Mouse (Mus musculus): Measurements from ENCODE around the gene Mfsd11.

The Mfsd11 gene

GRCm38 (mm10) chr11:116884061-116884460, 31.8 kb downstream of the Mfsd11 start:
- TF ChIP-seq GATA4 (IDR thresholded peaks at IDR 0.05; ENCODE audit: insufficient replicate concordance, low read length), result no peak

GRCm38 (mm10) chr11:116885275-116886151, 33.3 kb downstream of the Mfsd11 start:
- no peak for TF ChIP-seq GATA4 (IDR thresholded peaks at IDR 0.05; ENCODE audit: insufficient replicate concordance, low read length)

- TF ChIP-seq GATA4 (IDR thresholded peaks at IDR 0.05; ENCODE audit: insufficient replicate concordance, low read length), result no peak
Measured at GRCm38 (mm10) chr11:116887136-116887535, 34.9 kb downstream of the Mfsd11 start.

GRCm38 (mm10) chr11:116893532-116894442, 41.5 kb downstream of the Mfsd11 start:
- TF ChIP-seq GATA4 (IDR thresholded peaks at IDR 0.05; ENCODE audit: insufficient replicate concordance, low read length), result no peak

- TF ChIP-seq GATA4 (IDR thresholded peaks at IDR 0.05; ENCODE audit: insufficient replicate concordance, low read length), result no peak
Measured at GRCm38 (mm10) chr11:116895402-116895801, 43.2 kb downstream of the Mfsd11 start.

GRCm38 (mm10) chr11:116899247-116899646, 47.0 kb downstream of the Mfsd11 start:
- no peak for TF ChIP-seq GATA4 (IDR thresholded peaks at IDR 0.05; ENCODE audit: insufficient replicate concordance, low read length)

GRCm38 (mm10) chr11:116905741-116906456, 53.7 kb downstream of the Mfsd11 start:
- no peak for TF ChIP-seq GATA4 (IDR thresholded peaks at IDR 0.05; ENCODE audit: insufficient replicate concordance, low read length)

- no peak for TF ChIP-seq GATA4 (IDR thresholded peaks at IDR 0.05; ENCODE audit: insufficient replicate concordance, low read length)
Measured at GRCm38 (mm10) chr11:116913573-116913972, 61.3 kb downstream of the Mfsd11 start.

GRCm38 (mm10) chr11:116914267-116914885, 62.1 kb downstream of the Mfsd11 start:
- no peak for TF ChIP-seq GATA4 (IDR thresholded peaks at IDR 0.05; ENCODE audit: insufficient replicate concordance, low read length)

GRCm38 (mm10) chr11:116915241-116915640, 63.0 kb downstream of the Mfsd11 start:
- no peak for TF ChIP-seq GATA4 (IDR thresholded peaks at IDR 0.05; ENCODE audit: insufficient replicate concordance, low read length)

- TF ChIP-seq GATA4 (IDR thresholded peaks at IDR 0.05; ENCODE audit: insufficient replicate concordance, low read length), result no peak
Measured at GRCm38 (mm10) chr11:116917361-116917760, 65.1 kb downstream of the Mfsd11 start.

GRCm38 (mm10) chr11:116918323-116919185, 66.3 kb downstream of the Mfsd11 start, which contains the start of gene Mgat5b:
Gene Mgat5b, plus strand, starts transcription at chr11:116918863.
- no peak for TF ChIP-seq GATA4 (IDR thresholded peaks at IDR 0.05; ENCODE audit: insufficient replicate concordance, low read length)

- TF ChIP-seq GATA4 (IDR thresholded peaks at IDR 0.05; ENCODE audit: insufficient replicate concordance, low read length), result no peak
Measured at GRCm38 (mm10) chr11:116919186-116920020, 67.2 kb downstream of the Mfsd11 start.
